Mouse (Mus musculus): ENCODE data around the gene Nf1.

- TF ChIP-seq CTCF (IDR thresholded peaks at IDR 0.05; ENCODE audit: low read depth) (no peak), EP300 (IDR thresholded peaks at IDR 0.05; ENCODE audit: low read depth) (no peak)
Measured at GRCm38 (mm10) chr11:79502917-79503316, 163.4 kb downstream of the Nf1 start.

All from heart, postnatal 0 days (tissue).